Mouse (Mus musculus) ES-E14 (cell line): ENCODE data around the gene Gm28048. TPM values are rescaled to one million over a fixed set of nuclear protein-coding genes. Genes with fewer than 3 reads are reported as not detected.

Experiments
- DNase-seq: peaks from one replicate; pipeline ENCODE4 v3.0.0-alpha.2; 2013; ENCODE audit warnings: low read depth, low spot score
- H3K27ac ChIP-seq: 2 replicates; pipeline ENCODE4 v1.5.1; 2012; ENCODE audit warnings: low read depth, mild to moderate bottlenecking, low read length, moderate library complexity, mixed read lengths; ENCODE audit not compliant: poor library complexity, insufficient read depth, severe bottlenecking
- H3K36me3 ChIP-seq: 2 replicates; pipeline ENCODE4 v1.6.1; 2012; ENCODE audit warnings: mild to moderate bottlenecking, low read length, moderate library complexity, mixed read lengths; ENCODE audit not compliant: control insufficient read depth, poor library complexity, insufficient read depth, severe bottlenecking
- H3K4me1 ChIP-seq, 2 experiments: fragments of 150-350 bp in 1 of 2; sonication (generic) in 1 of 2; 2 replicates each; pipeline ENCODE4 v1.6.1; 2012; ENCODE audit warnings: low read length in 2 of 2, mild to moderate bottlenecking in 1 of 2, mixed read lengths in 1 of 2; ENCODE audit not compliant: control insufficient read depth in 2 of 2, insufficient read depth in 2 of 2, poor library complexity in 1 of 2
- H3K4me3 ChIP-seq, 2 experiments: fragments of 150-350 bp in 1 of 2; sonication (generic) in 1 of 2; 2 replicates each; pipeline ENCODE4 v1.5.1; 2012; ENCODE audit warnings: low read length in 2 of 2, low read depth in 1 of 2, mild to moderate bottlenecking in 1 of 2, mixed read lengths in 1 of 2; ENCODE audit not compliant: insufficient read depth in 1 of 2, poor library complexity in 1 of 2, severe bottlenecking in 1 of 2
- H3K9ac ChIP-seq: 2 replicates; pipeline ENCODE4 v1.6.1; 2012; ENCODE audit warnings: low read depth, mild to moderate bottlenecking, low read length, mixed read lengths; ENCODE audit not compliant: poor library complexity, insufficient read depth, severe bottlenecking
- H3K9me3 ChIP-seq: fragments of 150-350 bp; sonication (generic); 2 replicates; pipeline ENCODE4 v1.6.1; 2012; ENCODE audit warnings: low read depth, mild to moderate bottlenecking, low read length; ENCODE audit not compliant: control insufficient read depth, insufficient read depth
- CHD2 ChIP-seq: IDR thresholded peaks from 2 replicates; pipeline ENCODE4 v1.6.1; 2014; ENCODE audit warnings: mild to moderate bottlenecking, low read depth, low read length, inconsistent platforms
- HCFC1 ChIP-seq: IDR thresholded peaks from 2 replicates; pipeline ENCODE4 v1.6.1; 2012; ENCODE audit warnings: low read length, inconsistent platforms, borderline replicate concordance; ENCODE audit not compliant: insufficient read depth
- MAFK ChIP-seq: IDR thresholded peaks from 2 replicates; pipeline ENCODE4 v1.6.1; 2014; ENCODE audit warnings: mild to moderate bottlenecking, low read depth, low read length, inconsistent platforms; ENCODE audit not compliant: insufficient read depth
- ZC3H11A ChIP-seq: IDR thresholded peaks from 2 replicates; pipeline ENCODE4 v1.6.1; 2012; ENCODE audit warnings: low read depth, mild to moderate bottlenecking, inconsistent platforms, low read length, borderline replicate concordance
- ZNF384 ChIP-seq: IDR thresholded peaks from 2 replicates; pipeline ENCODE4 v1.6.1; 2012; ENCODE audit warnings: low read depth, low read length, inconsistent platforms
- in situ Hi-C, 2 experiments: fragments of 600-800 bp; cut with MboI; formaldehyde crosslinking; loops; one replicate each; pipeline ENCODE4 v1.15.1; 2025; ENCODE audit warnings: low sequenced_read_pairs in 2 of 2, inconsistent platforms in 1 of 2; ENCODE audit not compliant: unreplicated experiment in 2 of 2
- total RNA-seq: library from RNA; depleted of rRNA; stranded (reverse); fragments of 300-350 nt; gene quantifications from 2 replicates; pipeline ENCODE4 v1.2.3, GENCODE M21; 2012

Gm28048 gene
- total RNA-seq, 1 experiment, result 16.3 TPM

DNA sequence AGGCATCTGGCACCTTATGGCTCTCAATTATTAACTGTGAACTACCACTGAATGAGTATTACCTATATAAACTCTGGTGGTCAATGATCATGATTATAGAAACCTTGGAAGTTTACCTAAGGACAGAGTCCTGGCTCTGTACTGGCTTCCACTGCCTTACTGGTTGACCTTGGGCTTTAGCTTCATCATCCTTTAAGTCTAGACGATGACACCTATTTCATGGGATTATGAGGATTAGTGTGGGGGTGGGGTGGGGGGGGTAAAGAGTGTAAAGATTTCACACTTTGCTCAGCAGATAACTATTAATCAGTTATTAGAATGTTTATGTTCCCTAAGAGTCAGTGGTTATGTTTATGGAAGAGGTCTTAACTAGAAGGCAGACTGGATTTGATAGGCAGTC, 7.9 kb upstream of the Gm28048 start:
- in situ Hi-C loops, result no loop called here
- peaks cover 12% of the 10 kb centered on the region for H3K36me3 ChIP-seq
- DNase-seq, result no peak
- no peaks in the 10 kb centered on the region for H3K9me3 ChIP-seq
- H3K4me1 ChIP-seq, result 0 out of 4 replicates have a peak, but pooled peaks cover 0 to 2% of the 10 kb centered on the region in 2 experiments
- H3K9ac ChIP-seq, result no peak overlapping the region; the same call in 1 of the 2 replicates
- no peak for TF ChIP-seq ZNF384
- TF ChIP-seq MAFK, result no peak
- TF ChIP-seq HCFC1, result no peak
- TF ChIP-seq CHD2, result no peak
- TF ChIP-seq ZC3H11A, result no peak
- H3K27ac ChIP-seq, result no peak overlapping the region
- peak overlapping the region; percentile 73 to 90 for H3K4me3 ChIP-seq

GRCm38 (mm10) chr11:22987357-22987756, 5.5 kb upstream of the Gm28048 start:
- H3K4me1 ChIP-seq, result no peaks in the 10 kb centered on the region
- H3K9ac ChIP-seq, result no peak overlapping the region
- H3K27ac ChIP-seq, result no peak overlapping the region
- DNase-seq, result no peak
- TF ChIP-seq CHD2, result no peak
- peak; percentile 66; the same call in 1 of the 2 replicates for TF ChIP-seq ZC3H11A
- TF ChIP-seq HCFC1, result no peak
- H3K9me3 ChIP-seq, result no peaks in the 10 kb centered on the region
- 0 out of 2 replicates have a peak, but pooled peaks cover 3% of the 10 kb centered on the region for H3K36me3 ChIP-seq
- no peak overlapping the region for H3K4me3 ChIP-seq
- in situ Hi-C loops, result no loop called here

DNA sequence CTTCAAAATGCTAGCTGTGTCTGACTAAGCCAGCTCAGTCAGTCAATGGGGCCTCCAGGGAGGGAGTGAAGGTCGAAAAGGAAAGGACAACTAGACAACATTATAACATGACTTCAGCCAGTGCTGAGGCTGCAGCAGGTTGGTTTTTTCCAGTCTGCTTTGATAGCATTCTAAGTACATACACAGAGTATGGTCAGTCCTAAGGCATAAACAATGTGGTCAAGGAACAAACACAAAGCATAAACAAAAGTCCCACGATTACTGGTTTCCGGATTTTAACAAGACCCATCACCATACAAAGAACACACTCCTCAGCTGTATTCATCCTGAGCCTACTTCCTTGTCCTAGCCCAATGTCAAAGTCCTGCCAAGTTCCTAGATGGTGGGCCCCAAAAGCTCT, 3.6 kb upstream of the Gm28048 start:
- in situ Hi-C loops, result no loop called here
- Histone ChIP-seq H3K9ac (no peak overlapping the region), H3K4me3 (no peak overlapping the region), H3K9me3 (no peaks in the 10 kb centered on the region), H3K4me1 (peaks cover 0 to 4% of the 10 kb centered on the region in 2 experiments; a peak in 2 of 4 replicates), H3K27ac (no peak overlapping the region), H3K36me3 (0 out of 2 replicates have a peak, but pooled peaks cover 2% of the 10 kb centered on the region)
- DNase-seq, result no peak
- TF ChIP-seq ZC3H11A, result no peak
- no peak for TF ChIP-seq CHD2
- no peak for TF ChIP-seq MAFK

GRCm38 (mm10) chr11:22982846-22983245, 956 bp upstream of the Gm28048 start:
- in situ Hi-C loops, result no loop called here
- TF ChIP-seq HCFC1, result no peak
- no peak for TF ChIP-seq CHD2
- no peak for TF ChIP-seq ZNF384
- no peak for TF ChIP-seq MAFK
- no peak for TF ChIP-seq ZC3H11A
- Histone ChIP-seq H3K27ac (no peak overlapping the region; the same call in 1 of the 2 replicates), H3K4me3 (peak overlapping the region in 1 of 2 experiments; percentile 97; a peak in 1 of 4 replicates), H3K4me1 (peaks cover 0 to 6% of the 10 kb centered on the region in 2 experiments; a peak in 2 of 4 replicates), H3K9ac (no peak overlapping the region), H3K36me3 (peaks cover 6% of the 10 kb centered on the region; the same call in 1 of the 2 replicates), H3K9me3 (no peaks in the 10 kb centered on the region)
- no peak for DNase-seq

GRCm38 (mm10) chr11:22981543-22981950, 343 bp downstream of the Gm28048 start:
- in situ Hi-C loops, result no loop called here
- Histone ChIP-seq H3K36me3 (peaks cover 6% of the 10 kb centered on the region; the same call in 1 of the 2 replicates), H3K4me1 (peaks cover 0 to 6% of the 10 kb centered on the region in 2 experiments; a peak in 2 of 4 replicates), H3K27ac (no peak overlapping the region; the same call in 1 of the 2 replicates), H3K9ac (peak overlapping the region; percentile 73), H3K9me3 (no peaks in the 10 kb centered on the region), H3K4me3 (peak overlapping the region; percentile 74 to 97)
- no peak for DNase-seq
- no peak for TF ChIP-seq ZC3H11A
- no peak for TF ChIP-seq HCFC1
- no peak for TF ChIP-seq MAFK
- TF ChIP-seq ZNF384, result no peak
- TF ChIP-seq CHD2, result no peak
